Mouse (Mus musculus) ovary, postnatal 36 days (tissue): Measurements from ENCODE around the gene Chmp6.

Source experiments
- DNase-seq: peaks from one replicate; pipeline ENCODE4 v3.0.0; 2022; ENCODE audit warnings: low spot score, mixed read lengths

Gene Chmp6

DNA sequence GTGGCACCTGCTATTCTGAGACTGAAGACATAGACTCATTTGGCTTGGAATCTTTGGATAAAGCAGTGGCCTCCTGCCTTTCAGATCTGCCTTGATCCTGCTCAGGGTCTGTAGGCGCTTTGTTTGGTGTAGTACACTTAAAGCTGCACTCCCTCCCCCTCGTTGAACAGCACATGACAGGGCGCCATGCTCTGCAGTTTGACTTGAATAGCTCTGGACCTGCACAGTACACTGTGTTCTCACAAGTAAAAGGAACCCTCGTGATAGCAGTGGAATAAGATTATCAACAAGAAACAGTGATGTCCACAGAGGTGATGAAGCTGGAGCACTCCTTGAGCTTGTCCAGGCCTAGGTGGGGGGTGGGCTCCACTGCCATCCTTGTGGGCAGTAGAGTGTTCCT is 46.5 kb downstream of the Chmp6 start:
- DNase-seq: no peak

DNA sequence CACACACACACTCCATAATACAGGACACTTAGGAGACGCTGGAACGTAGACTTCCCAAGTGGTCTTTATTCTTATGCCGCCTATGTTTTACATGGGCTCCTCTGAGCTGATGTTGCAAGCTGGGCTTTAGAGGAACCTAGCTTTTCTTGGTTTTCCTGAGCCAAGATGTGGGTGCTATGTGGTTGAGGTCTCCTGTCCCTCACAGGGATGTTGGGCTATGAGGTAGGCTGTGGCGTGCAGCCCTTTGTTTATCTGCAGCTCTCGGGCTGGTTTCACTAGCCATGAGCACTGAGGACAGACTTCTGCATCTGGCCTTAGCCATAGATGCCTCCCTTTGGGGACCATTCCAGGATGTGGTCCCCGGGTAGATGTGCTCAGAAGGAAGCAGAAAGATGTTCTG is 47.4 kb downstream of the Chmp6 start:
- DNase-seq: no peak

DNA sequence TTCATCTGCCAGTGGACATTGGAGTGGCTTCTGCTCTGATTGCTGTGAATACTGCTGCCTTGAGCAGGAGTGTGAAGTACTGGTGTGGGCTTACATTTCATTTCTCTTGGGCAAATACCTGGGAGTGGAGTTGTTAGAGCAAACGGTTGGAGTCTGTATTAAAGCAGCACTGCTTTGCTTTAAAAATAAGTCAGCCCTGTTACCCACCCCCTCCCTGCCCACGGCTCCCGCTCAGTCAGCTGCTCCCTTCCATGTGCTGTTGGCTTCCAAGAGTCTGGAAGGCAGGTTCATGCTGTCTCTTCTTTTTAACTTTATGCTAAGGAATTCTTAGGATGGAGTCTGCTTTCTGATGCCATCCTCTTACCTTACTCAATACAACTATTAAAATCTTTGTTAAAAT is 48.3 kb downstream of the Chmp6 start:
- DNase-seq: no peak

DNA sequence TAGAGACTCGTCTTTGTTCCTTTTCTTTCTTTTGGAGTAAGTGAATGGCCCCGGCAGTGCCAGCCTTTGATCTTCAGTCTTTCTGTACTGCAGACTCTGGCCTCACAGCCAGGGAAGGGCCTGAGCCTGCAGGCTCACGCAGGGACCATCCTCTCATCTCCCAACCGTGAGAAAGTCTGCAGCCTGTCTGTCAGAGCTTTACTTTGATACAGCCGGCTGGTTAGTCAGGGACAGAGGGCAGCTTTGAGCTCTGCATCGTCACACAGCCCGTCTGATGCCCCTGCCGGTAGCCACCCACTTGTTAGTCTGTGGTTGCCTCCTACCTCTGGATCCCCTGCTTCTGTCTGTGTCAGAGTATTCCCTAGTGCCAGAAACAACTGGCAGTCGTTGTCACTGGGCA is 51.8 kb downstream of the Chmp6 start:
- DNase-seq: no peak

DNA sequence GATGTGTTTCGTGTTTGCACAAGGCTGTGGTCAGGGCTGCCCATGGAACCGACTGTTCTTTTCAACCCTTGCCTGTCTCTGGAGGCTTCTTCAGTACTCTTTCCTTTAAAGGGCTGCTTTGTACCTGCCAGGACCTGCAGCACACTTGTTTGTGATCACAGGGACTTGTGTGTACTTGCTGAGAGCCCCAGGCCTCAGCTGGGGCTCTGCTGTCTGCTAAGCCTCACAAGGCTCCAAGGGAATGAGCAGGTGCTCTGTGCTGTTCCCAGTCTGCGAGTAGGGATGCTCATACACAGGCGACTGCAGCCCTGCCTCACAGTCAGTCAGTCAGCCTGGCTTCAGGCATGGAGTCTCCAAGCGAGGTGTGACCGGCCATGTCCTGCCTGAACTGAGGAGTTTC is 53.1 kb downstream of the Chmp6 start:
- no peak for DNase-seq

DNA sequence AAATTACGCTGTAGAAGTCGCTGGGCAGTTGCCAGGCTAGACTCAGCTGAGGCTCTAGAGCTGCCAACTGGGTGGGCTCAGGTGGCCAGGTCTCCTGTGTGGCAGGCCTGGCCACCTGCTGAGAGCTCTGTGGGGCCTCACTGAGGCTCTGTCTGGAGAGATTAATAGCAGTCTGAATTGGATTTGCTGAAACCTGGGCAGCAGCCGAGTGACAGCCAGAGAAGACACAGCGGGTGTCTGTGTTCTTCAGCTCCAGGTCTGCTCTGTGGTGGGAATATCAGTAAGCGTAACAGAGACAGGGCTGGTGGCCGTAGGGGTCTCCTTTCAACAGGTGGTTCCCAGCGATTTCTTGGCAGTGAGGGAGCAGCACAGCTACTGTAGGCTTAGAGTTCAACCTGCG is 54.2 kb downstream of the Chmp6 start:
- DNase-seq: no peak

DNA sequence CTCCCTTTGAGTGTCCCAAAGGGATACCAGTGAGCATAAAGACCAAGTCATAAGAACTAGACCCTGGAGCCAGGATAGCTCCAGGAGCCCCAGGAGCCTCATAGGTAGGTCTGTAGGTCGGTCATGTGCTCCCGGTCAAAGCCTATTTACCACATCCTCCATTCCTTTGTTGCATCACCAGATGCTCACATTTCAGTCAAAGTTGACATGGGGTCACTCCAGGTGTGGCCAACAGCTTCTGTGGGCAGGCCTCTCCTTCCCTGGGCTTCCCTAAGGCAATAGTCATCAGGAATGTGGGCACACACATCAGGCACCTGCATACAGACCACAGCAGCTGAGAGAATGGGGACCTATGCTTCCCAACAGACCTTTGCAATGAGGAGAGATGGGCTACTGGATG is 54.7 kb downstream of the Chmp6 start:
- DNase-seq: no peak
